Mouse (Mus musculus) midbrain, embryonic 12.5 days (tissue): ENCODE measurements around the gene Gm11634. TPM values are rescaled to one million over a fixed set of nuclear protein-coding genes. Genes with fewer than 3 reads are reported as not detected.
"Not testable (repeated sequence)": the region's sequence is repeated elsewhere in the genome, so short reads cannot be mapped to it uniquely, and the experiment has no call there.

ENCODE experiments used
- ATAC-seq: fragments of 200-750 bp; cut with Nextera tagmentation; 2 replicates; pipeline ENCODE4 v1.8.0; 2017; ENCODE audit warnings: low read depth, moderate TSS enrichment, moderate library complexity; ENCODE audit not compliant: low FRiP score
- H3K27ac ChIP-seq: fragments of 300-500 bp; sonication (generic); replicated peaks from 2 replicates; pipeline ENCODE4 v1.5.1; 2016; ENCODE audit warnings: mild to moderate bottlenecking
- H3K27me3 ChIP-seq: fragments of 300-500 bp; sonication (generic); 2 replicates; pipeline ENCODE4 v1.6.1; 2016; ENCODE audit warnings: mild to moderate bottlenecking
- H3K36me3 ChIP-seq: fragments of 300-500 bp; sonication (generic); 2 replicates; pipeline ENCODE4 v1.6.1; 2016
- H3K4me1 ChIP-seq: fragments of 300-500 bp; sonication (generic); 2 replicates; pipeline ENCODE4 v1.6.1; 2016
- H3K4me2 ChIP-seq: fragments of 300-500 bp; sonication (generic); replicated peaks from 2 replicates; pipeline ENCODE4 v1.6.1; 2016; ENCODE audit warnings: mild to moderate bottlenecking, moderate library complexity
- H3K4me3 ChIP-seq: fragments of 300-500 bp; sonication (generic); 2 replicates; pipeline ENCODE4 v1.5.1; 2016; ENCODE audit warnings: mild to moderate bottlenecking
- H3K9ac ChIP-seq: fragments of 300-500 bp; sonication (generic); replicated peaks from 2 replicates; pipeline ENCODE4 v1.6.1; 2016; ENCODE audit warnings: mild to moderate bottlenecking, moderate library complexity
- H3K9me3 ChIP-seq: fragments of 300-500 bp; sonication (generic); 2 replicates; pipeline ENCODE4 v1.6.1; 2016; ENCODE audit warnings: mild to moderate bottlenecking
- WGBS: fragments of 180-500 bp; shearing (Covaris S2); methylation state at CpG from one replicate; pipeline ENCODE4 v1.1.7; 2016; 5-methylcytosine and 5-hydroxymethylcytosine counted together
- polyA plus RNA-seq: library from polyadenylated mRNA; unstranded; fragments of >200 nt; fragmentation: Nextera tagmentation; extraction: Ambion mirVana; gene quantifications from 2 replicates; pipeline ENCODE4 v1.2.1, GENCODE M21; 2016

Gm11634 gene
- polyA plus RNA-seq, 1 experiment from 2014 or later: not detected

DNA sequence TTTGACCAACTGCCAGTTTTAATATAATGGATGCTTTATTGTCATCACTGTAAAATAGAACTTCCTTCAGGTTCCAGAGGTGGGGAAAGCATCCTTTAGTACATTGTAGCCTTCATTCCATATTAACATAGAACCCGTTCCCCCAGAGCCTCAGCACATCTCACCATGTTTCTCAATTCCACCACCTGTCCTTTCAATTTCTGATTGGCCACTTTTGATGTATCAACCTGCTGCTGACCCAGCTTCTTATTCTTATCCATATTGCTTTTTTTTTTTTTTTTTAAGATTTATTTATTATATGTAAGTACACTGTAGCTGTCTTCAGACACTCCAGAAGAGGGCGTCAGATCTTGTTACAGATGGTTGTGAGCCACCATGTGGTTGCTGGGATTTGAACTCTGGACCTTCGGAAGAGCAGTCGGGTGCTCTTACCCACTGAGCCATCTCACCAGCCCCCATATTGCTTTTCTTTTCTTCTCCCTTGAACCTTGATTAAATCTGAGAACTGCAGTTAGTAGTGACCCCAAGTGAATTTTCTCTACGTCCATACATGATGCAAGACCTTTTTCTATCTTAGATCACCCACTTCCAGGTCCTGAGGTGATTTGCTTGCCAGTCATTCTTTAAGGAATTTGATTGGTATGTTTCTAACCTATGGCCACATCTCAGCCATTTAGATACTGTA lies 29.8 kb upstream of the Gm11634 start:
- Histone ChIP-seq H3K9ac (0 out of 2 replicates have a peak overlapping the region, but pooled peaks have one; percentile 62), H3K4me3 (peak overlapping the region; percentile 55), H3K4me1 (peaks cover 12% of the 10 kb centered on the region), H3K27ac (peak overlapping the region; percentile 96; the same call in 1 of the 2 replicates), H3K4me2 (peak overlapping the region; percentile 86)
- H3K36me3 ChIP-seq, ATAC-seq, H3K9me3 ChIP-seq, H3K27me3 ChIP-seq: not testable (repeated sequence)
- WGBS: 81% methylated on average over 4 of the region's 5 CpGs

GRCm38 (mm10) chr11:101627857-101628559 lies 29.0 kb upstream of the Gm11634 start:
- under 1% methylated on average over 33 of the region's 33 CpGs for WGBS
- Histone ChIP-seq H3K4me3 (peak overlapping the region; percentile 55), H3K27me3 (no peaks in the 10 kb centered on the region), H3K4me2 (peak overlapping the region; percentile 86), H3K27ac (peak overlapping the region; percentile 96), H3K4me1 (peaks cover 12% of the 10 kb centered on the region), H3K36me3 (no peaks in the 10 kb centered on the region), H3K9me3 (no peaks in the 10 kb centered on the region), H3K9ac (peak overlapping the region; percentile 62)
- peak; percentile 41 for ATAC-seq

GRCm38 (mm10) chr11:101626995-101627856 lies 28.2 kb upstream of the Gm11634 start, which contains the start of gene Rdm1:
TSS of gene Rdm1 (plus strand) at chr11:101627195.
- H3K4me3 ChIP-seq: peak within 1 kb of the TSS; percentile 55
- peaks cover 12% of the 10 kb centered on the region for H3K4me1 ChIP-seq
- peak; percentile 89 for ATAC-seq
- H3K27ac ChIP-seq: peak within 1 kb of the TSS; percentile 96
- H3K27me3 ChIP-seq: no peaks in the 10 kb centered on the region
- WGBS: under 1% methylated on average over 34 of the region's 34 CpGs
- peak within 1 kb of the TSS; percentile 86 for H3K4me2 ChIP-seq
- no peaks in the 10 kb centered on the region for H3K36me3 ChIP-seq
- no peaks in the 10 kb centered on the region for H3K9me3 ChIP-seq
- H3K9ac ChIP-seq: peak within 1 kb of the TSS; percentile 62

GRCm38 (mm10) chr11:101626649-101626994 lies 27.6 kb upstream of the Gm11634 start:
- peak overlapping the region; percentile 37 for H3K4me3 ChIP-seq
- peak overlapping the region; percentile 96 for H3K27ac ChIP-seq
- H3K27me3 ChIP-seq: no peaks in the 10 kb centered on the region
- ATAC-seq: peak; percentile 52
- WGBS: 6% methylated on average over 8 of the region's 8 CpGs
- H3K4me2 ChIP-seq: peak overlapping the region; percentile 86
- H3K9me3 ChIP-seq: no peaks in the 10 kb centered on the region
- H3K36me3 ChIP-seq: no peaks in the 10 kb centered on the region
- H3K4me1 ChIP-seq: peaks cover 12% of the 10 kb centered on the region
- H3K9ac ChIP-seq: peak overlapping the region; percentile 52

GRCm38 (mm10) chr11:101620022-101620655 lies 21.1 kb upstream of the Gm11634 start:
- not testable (repeated sequence) for H3K4me2 ChIP-seq, H3K27me3 ChIP-seq, H3K9ac ChIP-seq, H3K4me3 ChIP-seq, H3K9me3 ChIP-seq, ATAC-seq, H3K27ac ChIP-seq, H3K36me3 ChIP-seq
- 89% methylated on average over 11 of the region's 11 CpGs for WGBS
- peaks cover 22% of the 10 kb centered on the region for H3K4me1 ChIP-seq

- no peak overlapping the region for H3K9ac ChIP-seq
- peaks cover 34% of the 10 kb centered on the region for H3K4me1 ChIP-seq
- 74% methylated on average over 3 of the region's 3 CpGs for WGBS
- H3K27ac ChIP-seq: peak overlapping the region; percentile 54
- no peak for ATAC-seq
- H3K4me3 ChIP-seq: no peak overlapping the region
- no peaks in the 10 kb centered on the region for H3K9me3 ChIP-seq
- H3K27me3 ChIP-seq: peaks cover 9% of the 10 kb centered on the region; the same call in 1 of the 2 replicates
- H3K36me3 ChIP-seq: no peaks in the 10 kb centered on the region
- H3K4me2 ChIP-seq: no peak overlapping the region
Measured at GRCm38 (mm10) chr11:101618596-101618995, 19.5 kb upstream of the Gm11634 start.

- Histone ChIP-seq H3K36me3 (no peaks in the 10 kb centered on the region), H3K9ac (no peak overlapping the region), H3K27ac (peak overlapping the region; percentile 54; the same call in 1 of the 2 replicates), H3K9me3 (no peaks in the 10 kb centered on the region), H3K4me3 (peak overlapping the region; percentile 15), H3K27me3 (peaks cover 9% of the 10 kb centered on the region; the same call in 1 of the 2 replicates), H3K4me1 (peaks cover 37% of the 10 kb centered on the region), H3K4me2 (peak overlapping the region; percentile 46)
- ATAC-seq: peak; percentile 73; the same call in 1 of the 2 replicates
- WGBS: 5% methylated on average over 6 of the region's 8 CpGs
Measured at GRCm38 (mm10) chr11:101617849-101618248, 18.8 kb upstream of the Gm11634 start.

DNA sequence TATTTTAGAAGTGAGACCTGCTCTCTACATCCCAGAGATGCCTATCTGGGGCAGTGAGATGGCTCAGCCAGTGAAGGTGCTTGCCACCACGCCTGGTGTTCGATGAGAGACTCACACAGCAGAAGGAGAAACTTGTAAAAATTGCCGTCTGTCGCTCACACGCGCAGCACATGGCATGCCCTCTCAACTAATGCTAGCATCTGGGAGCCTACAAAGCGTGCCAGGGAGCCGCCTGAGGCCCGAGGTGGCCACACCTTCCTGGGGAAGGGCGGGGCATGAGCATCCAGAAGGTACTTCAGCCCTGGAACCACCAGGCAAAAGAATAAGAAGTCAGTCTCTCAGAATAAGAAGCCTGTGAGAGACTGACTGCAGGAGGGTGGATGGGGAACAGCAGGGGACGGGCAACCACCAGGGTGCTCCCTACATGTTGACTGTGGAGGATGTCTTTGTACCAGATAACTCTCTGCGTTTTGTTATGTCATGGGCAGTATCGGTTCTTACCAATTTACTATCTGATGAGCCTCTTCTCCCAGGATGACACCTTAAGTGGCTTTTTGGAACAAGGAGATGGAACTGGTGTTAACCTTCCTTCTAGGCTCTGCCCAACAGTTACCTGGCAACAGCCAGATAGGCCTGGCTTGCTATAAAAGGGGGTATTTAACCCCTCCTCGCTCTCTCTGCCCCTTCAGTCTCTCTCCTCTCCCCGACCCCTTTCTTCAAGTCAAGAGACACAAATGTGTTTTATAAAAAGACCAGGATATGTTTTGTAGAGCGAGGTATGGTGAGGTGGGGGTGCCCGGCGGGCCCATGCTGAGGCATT lies 18.1 kb upstream of the Gm11634 start:
- 20% methylated on average over 18 of the region's 18 CpGs for WGBS
- H3K4me3 ChIP-seq: peak overlapping the region; percentile 15

GRCm38 (mm10) chr11:101616104-101616503 lies 17.0 kb upstream of the Gm11634 start:
- Histone ChIP-seq H3K27ac (no peak overlapping the region), H3K27me3 (peaks cover 9% of the 10 kb centered on the region; the same call in 1 of the 2 replicates)
- 85% methylated on average over 8 of the region's 8 CpGs for WGBS

More for the DNA sequence above, 18.1 kb upstream of the Gm11634 start:
- Histone ChIP-seq H3K27ac (peak overlapping the region; percentile 54), H3K9ac (no peak overlapping the region; the same call in 1 of the 2 replicates), H3K4me2 (peak overlapping the region; percentile 46), H3K9me3 (no peaks in the 10 kb centered on the region), H3K4me1 (peaks cover 37% of the 10 kb centered on the region), H3K36me3 (no peaks in the 10 kb centered on the region), H3K27me3 (peaks cover 9% of the 10 kb centered on the region; the same call in 1 of the 2 replicates)
- no peak for ATAC-seq

DNA sequence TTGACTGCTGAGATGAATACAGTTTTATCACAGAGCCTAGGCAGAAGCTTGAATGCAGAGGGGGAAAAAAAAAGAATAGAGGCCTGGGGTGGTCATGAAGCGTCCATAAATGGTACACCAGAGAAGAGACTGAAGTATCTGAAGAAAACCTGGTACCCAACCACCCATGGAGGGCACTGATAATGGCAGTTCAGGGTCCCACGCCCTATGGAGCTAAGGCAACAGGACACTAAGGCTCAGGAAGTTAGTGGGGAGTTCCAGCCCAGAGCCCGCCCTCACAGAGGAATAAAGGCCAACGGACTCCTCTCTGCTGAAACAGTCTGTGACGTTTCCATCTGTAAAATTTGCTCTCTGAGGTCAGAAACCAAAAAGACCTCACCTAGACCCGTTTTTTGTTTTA lies 16.3 kb upstream of the Gm11634 start:
- Histone ChIP-seq H3K9me3 (no peaks in the 10 kb centered on the region), H3K4me1 (peaks cover 37% of the 10 kb centered on the region), H3K27me3 (peaks cover 9% of the 10 kb centered on the region; the same call in 1 of the 2 replicates), H3K4me3 (no peak overlapping the region), H3K27ac (no peak overlapping the region), H3K9ac (no peak overlapping the region), H3K36me3 (no peaks in the 10 kb centered on the region), H3K4me2 (no peak overlapping the region)
- WGBS: 85% methylated on average over 6 of the region's 6 CpGs
- ATAC-seq: no peak

More at GRCm38 (mm10) chr11:101616104-101616503, 17.0 kb upstream of the Gm11634 start:
- Histone ChIP-seq H3K9ac (no peak overlapping the region), H3K4me2 (no peak overlapping the region), H3K4me1 (peaks cover 37% of the 10 kb centered on the region), H3K9me3 (no peaks in the 10 kb centered on the region), H3K4me3 (no peak overlapping the region), H3K36me3 (no peaks in the 10 kb centered on the region)
- ATAC-seq: no peak
